Mouse (Mus musculus) heart, postnatal 36 days (tissue): ENCODE measurements around the gene Cdh3. TPM values are rescaled to one million over a fixed set of nuclear protein-coding genes. Genes with fewer than 3 reads are reported as not detected.

ENCODE experiments used
- DNase-seq, 2 experiments: peaks; one replicate each; pipeline ENCODE4 v3.0.0; 2021 to 2022
- intact Hi-C: fragments of 180-260 bp; cut with DNase I; formaldehyde crosslinking; loops from one replicate; pipeline ENCODE4 v1.15.1; 2025
- total RNA-seq, 2 experiments: library from RNA; stranded (reverse); gene quantifications; 2 replicates each; pipeline ENCODE4 v1.2.3; 2021

Gene Cdh3
- 1 to 10 TPM in 1 of 2 experiments, under 1 TPM in 1; 0.81 to 1.2 TPM for total RNA-seq

DNA sequence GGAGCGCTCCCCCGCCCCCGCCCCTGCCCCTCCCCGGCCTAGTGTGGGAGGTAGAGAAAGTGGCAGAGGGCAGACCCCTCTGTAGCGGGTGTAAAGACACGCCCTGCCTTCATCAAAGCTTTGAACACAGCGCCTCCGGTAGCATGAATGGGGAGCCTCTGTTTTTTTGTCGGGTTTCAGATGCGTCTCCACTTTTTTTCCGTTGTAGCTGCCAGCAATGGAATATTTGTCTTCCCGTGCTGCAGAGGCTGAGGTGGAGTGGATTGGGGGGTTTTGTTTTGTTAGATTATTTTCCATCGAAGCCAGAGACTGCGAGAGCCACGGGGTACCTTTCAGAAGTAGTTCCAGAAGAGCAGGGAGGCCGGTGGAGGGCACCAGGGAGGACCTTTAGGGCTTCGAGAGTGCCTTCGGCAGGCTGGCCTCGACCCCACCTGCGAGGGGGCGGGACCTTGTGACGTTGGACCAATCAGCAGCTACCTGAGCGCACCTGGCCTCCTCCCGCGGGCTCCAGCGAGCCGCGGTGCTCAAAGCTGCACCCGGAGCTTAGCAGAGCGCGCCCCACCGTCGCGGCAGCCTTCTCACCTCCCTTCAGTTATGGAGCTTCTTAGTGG is at the start of gene Cdh3:
Gene Cdh3 (plus strand): TSS at position 527 of the 611 bp plus-strand sequence.
- peak in 1 of 2 experiments; percentile 22 for DNase-seq
- intact Hi-C loops: no loop called here

DNA sequence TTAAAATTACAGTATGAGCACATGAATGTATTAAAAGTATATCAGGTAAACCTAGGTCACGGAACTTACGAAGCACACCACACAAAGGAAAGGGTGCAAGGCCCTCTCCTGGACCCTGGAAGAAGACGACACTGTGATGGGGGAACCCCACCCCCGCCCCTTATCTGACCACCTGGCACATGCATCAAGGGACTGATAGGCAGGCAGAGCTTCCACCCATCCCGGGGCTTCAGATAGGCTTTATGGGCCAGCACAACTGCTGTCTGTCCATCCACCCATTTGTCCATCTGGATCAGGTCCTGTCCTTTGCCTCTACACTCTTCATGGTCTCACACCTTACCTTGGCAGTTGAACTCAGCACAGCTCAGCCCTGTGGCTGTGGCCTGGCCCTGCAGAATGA is 48.6 kb upstream of the Cdh3 start:
- intact Hi-C loops: no loop called here
- DNase-seq: no peak

DNA sequence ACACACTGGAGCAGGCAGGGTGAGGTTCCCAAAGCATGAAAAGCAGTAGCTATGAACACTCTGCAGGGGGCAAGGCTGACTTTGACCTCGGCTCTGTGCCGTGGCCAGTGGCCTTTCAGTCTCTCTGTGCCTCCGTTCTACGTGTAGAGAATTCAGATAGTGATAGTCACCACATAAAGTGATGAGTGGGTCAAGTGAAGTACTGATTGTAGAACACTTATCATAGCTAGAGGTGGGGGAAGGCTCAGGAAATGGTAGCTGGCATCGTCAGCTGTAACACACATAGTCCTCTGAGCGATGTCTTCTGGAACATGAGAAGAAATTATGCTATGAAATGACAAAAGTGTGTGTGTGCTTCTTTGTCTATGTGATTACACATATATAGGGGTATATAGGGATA is 46.9 kb upstream of the Cdh3 start:
- intact Hi-C loops: no loop called here
- DNase-seq: no peak

DNA sequence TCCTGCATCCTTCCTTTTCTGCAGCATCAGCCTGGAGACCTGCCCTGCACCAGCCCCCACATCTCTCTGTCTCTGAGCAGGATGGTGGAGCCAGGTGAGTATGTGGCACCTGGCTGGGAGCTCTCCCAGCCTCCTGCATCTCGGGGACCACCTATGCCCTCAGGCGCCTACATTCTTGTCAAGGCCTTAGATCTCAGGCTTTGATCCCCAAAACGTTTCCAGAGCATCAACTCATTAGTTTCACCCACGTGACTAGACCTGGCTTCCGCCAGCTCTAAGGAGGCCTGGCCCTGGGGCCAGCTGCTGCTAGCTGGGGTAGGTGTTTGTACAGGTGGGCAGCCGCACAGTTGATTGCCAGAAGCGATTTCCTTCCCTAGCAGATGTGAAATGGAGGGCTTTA is 41.2 kb upstream of the Cdh3 start:
- DNase-seq: no peak
- intact Hi-C loops: loop anchor here (2.0 kb wide), 1 partner anchor 71 kb away; no protein-coding TSS in a partner anchor

DNA sequence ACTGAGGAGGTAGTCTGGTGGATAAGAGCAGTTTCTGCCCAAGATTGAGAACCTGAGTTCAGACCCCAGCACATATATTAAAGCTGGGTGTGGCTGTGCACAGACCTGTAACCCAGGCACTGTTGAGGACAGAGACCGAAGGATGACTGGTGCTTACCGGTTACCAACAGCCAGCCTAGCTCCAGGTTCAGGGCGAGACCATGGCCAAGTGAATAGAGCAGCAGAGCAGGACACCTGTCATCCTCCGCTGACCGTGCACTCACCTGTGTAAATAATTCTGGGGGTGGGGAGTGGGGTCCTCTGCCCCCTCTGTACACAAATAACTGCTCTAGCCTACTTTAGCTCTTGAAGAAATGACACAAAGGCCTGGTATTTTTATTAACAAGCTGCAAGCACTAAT is 36.7 kb upstream of the Cdh3 start:
- intact Hi-C loops: no loop called here
- no peak for DNase-seq

DNA sequence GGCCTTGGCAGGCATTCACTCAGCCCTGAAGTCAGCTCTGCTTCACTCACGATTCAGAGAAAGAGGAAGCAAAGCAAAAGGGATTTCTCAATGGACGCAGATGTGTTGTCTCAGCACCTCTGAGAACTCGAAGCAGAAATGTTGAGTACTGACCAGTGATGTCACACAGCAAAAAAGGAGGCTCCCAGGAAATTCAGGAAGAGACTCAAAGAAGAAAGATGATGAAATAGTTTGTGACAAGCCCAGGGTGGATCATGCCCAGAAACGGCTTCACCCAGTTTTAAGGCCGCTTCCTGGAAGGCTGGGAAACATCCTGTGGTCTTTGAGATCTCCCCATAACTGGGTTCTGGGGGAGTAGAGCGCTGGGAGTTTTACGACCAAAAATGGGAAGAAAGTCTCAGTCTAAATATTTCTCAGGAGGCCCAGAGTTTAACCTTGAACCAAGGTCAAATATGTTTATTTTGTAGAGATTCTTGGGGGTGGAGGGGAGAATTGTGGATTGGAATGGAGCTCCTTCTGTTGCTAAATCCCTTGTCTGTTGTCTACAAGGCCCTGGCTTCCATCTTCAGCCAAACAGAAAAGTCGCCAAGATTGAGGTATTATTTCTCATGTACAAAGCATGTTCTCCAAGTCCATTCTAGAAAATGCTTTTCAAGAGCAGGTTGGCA is 10.5 kb upstream of the Cdh3 start, which contains the start of gene 6030452D12Rik:
Gene 6030452D12Rik (plus strand): TSS at position 505 of the 668 bp plus-strand sequence.
- DNase-seq: peak in 1 of 2 experiments; percentile 32
- intact Hi-C loops: no loop called here

DNA sequence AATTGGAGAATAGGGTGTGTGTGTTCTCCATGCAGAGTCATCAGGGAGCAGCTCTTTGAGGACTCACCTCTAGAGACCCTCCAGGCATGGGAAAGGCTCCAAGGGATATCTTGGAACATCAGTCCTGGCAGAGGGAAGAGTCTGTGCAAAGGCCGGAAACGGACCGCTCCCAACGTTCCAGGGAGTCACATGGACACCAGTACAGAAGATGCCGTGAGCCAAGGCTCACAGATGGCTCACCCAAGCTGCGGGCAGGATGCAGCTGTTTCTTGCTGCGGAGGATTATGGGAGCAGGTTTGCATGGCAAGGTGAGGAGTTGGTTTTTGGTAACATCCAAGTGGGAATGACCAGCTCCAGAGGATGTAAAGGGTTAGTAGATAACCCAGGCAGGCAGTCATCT is 6.5 kb upstream of the Cdh3 start:
- DNase-seq: peak in 1 of 2 experiments; percentile 9

DNA sequence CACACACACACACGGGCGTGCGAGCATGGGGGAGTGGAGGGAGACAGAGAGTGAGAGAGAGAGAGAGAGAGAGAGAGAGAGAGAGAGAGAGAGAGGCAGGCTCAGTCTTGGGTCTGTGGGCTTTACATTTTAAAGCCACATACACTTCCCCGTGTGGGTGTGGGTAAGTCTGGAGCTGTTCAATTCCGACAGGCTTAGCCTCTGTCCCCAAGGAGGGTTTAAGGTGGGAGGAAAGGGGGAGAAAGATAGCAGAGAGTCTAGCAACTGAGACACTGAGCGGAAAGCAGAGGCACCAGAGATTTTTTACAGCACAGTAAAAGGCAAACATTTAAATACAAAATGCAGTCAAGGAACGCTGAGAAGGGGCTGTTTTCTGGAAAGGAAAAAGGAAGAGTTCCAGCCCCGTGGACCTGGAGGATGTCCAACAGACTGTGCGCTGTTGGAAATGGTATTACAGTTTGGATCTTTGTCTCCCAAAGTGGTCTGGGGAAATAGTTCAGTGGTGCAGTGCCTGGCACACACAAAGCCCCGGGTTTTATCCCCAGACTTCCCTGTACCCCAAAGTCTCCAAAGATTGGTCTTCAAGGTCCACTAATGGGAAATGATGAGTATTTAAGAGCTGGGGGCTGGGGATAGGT is 5.2 kb upstream of the Cdh3 start:
- DNase-seq: no peak

More for the DNA sequence above, 6.5 kb upstream of the Cdh3 start:
- intact Hi-C loops: no loop called here

DNA sequence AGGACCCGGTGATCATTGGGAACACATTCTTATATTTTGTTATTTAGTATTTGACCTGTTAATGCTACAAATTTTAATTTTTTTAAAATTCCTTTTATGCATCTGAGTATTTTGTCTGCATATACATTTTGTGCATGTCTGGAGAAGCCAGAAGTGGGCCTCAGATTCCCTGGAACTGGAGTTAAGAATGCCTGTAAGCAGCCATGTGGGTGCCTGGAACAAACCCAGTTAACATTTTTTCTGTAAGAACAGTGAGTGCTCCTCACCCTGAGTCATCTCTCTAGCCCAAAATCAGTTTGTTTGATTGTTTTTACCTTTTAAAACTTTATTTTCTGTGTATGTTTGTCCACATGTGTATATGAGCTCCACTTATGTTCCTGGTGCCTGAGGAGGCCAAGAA is 4.6 kb upstream of the Cdh3 start:
- intact Hi-C loops: no loop called here
- no peak for DNase-seq

More for the DNA sequence above, 5.2 kb upstream of the Cdh3 start:
- intact Hi-C loops: no loop called here

DNA sequence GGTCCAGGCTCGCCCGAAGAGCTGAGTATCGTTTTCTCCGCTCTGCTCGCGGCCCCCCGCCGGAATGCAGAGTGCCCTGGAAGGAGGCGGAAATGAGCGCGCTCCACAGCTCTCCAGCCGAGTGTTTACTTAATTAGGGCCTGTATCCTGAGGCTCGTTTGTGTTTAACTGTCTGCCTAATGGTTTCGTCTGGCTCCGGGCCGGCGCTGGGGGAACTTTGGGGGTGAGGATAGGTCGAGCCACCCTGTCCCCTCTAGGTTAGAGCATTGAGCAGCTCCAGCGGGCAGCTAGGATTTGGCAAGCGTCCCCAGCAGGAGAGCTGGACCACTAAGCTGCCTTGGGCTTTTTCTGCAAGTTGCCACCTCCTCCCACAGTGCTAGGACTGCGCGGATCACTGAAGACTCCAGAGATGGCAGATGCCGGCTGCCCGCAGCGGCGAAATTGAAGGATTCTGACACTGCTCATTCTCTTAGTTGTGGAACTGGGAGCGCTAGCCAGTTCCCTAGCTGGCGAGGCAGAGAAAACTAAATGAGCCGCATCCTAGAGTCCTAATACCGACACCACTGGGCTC is 2.8 kb upstream of the Cdh3 start:
- intact Hi-C loops: no loop called here
- DNase-seq: peak in 1 of 2 experiments; percentile 13

DNA sequence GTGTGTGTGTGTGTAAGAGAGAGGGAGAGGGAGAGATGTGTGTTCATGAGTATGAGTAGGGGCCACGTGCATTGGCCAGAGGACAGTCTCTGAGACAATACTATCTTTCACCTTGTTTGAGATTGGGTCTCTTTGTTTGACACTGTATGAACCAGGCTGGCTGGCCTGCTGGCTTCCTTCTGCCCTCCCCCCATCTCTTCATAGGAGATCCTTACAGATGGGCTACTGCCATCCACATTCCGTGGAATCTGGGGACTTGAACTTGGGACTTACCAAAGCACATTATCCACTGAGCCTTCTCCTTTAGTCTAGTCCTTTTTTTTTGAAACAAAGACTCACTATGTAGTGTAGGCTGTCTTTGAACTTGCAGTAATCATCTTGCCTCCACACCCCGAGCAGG is 2.2 kb upstream of the Cdh3 start:
- intact Hi-C loops: no loop called here
- DNase-seq: no peak

DNA sequence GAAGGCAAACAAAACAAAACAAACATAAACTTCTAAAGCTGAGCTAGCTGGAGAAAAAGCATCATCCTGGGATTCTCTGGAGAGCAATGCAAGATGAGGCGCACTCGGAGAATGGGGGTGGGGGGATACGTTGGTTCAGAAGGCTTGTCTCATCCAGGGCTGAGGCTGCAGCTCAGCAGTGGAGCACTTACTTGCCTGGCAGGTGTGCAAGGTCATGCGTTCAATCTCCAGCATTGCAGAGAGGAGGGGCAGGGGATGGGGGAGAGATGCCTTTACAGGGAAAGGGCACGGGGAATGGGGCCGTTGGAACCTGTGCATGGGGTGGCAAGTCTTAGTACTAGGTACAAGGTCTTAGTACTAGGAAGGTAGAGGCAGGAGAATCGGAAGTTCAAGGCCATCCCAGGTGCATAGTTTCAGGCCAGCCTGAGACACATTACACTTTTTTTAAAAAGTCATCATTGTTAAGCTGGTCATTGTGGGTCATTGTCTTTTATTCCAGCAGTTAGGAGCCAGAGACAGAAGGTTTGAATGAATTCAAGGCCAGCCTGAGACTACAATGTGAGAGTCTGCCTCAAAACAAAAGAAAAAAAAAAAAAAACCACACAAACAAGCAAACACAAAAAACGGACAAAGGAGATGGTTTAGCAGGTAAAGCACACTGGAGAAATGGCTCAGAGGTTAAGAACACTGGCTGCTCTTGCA is 1.5 kb upstream of the Cdh3 start:
- intact Hi-C loops: no loop called here
- DNase-seq: no peak

DNA sequence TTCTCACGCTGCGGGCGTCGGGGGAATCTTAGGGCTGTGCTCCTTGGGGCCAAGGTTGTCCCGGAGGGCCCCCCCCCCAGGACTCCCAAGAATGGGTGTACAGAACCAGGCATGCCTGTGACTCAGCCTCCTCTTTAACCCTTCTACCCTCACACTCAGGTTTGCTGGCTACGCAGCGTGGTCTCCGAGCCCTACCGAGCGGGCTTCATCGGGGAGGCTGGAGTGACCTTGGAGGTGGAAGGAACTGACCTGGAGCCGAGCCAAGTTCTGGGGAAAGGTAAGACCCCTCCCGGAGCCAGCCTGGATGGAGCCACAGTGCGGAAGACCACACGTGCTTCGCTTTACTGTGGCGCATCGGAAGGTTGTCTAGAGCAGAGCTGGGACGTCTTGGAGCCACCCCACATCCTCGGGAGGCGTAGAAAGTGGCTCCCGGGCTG is 392 bp downstream of the Cdh3 start:
- no peak for DNase-seq
- intact Hi-C loops: no loop called here

DNA sequence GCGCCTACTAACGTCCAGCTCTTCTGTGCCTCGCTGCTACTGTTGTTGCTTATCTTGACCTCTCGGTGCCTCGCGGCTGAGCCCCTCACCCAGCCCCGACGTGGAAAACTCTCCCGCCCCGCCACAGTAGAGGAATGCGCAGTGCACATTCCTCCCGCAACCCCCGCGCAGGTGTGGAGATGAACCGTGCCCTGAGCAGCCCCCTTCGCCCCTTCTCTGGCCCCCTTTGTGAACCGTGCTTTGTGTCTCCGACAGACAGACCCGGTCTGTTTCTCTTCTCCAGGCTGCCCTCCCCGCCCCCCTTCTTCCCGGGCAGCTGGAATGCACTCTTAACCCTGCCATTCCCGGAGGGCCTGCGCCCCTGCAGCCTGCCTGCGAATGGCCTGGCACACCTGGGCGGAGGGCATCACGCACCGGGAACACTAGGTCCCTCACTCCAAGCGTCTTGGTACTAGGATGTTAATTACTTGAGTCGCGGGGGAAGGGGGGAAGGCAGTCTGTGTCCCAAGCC is 895 bp downstream of the Cdh3 start:
- peak in 1 of 2 experiments; percentile 9 for DNase-seq
- intact Hi-C loops: no loop called here

DNA sequence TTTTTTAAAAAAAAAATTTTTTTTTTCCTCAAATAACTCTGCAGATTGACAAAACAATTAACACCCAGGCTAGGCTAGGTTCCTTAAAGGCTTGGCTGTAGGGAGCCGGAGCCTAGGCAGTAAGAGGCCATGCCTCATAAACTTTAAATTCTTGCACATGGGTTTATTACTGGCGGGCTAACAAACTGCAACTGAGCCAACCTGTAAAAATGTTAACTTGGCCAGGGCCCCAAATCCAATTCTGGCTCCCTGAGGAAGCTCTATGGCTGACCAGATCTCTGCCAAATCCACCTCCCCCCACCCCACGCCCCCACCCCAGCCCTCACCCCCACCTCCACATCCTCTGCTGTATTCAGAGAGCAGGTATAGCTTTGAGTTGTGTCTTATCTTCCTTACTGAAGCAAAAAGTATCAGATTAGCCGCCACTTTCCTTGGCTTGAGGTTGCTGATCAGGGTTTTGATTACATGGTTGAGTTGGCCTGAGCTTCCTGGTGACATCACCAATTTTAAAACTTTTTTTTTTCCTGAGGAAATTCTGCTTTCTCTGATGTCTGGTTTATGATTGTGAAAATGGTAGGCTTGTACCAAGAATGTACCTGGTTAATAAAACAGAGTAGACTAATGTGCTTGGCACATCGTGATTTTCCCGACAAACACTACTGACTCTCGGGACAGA is 1.9 kb downstream of the Cdh3 start:
- intact Hi-C loops: no loop called here
- no peak for DNase-seq

DNA sequence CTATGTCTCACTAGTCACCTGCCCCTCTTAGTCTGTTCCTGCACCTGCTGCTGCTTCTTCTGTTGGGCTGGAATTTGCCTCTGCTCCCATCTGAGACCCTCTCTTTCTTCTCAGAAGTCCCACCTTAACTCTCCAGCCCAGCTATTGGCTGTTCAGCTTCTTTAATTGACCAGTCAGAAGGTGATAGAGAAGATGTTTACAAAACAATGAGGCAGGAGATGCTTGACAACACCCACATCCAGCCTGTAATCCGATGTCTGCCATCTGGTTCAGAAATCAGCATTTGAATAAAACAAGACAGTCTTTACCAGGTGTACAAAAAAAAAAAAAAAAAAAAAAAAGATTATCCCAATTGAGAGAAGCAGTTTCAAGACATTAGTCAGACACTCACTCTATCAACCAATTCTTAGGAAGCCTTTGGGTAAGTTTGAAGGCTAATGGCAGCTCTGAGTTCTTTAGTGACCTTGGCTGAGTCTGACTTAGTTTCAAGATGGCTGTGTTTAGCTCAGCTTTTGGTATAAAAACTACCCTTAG is 5.3 kb downstream of the Cdh3 start:
- DNase-seq: no peak

DNA sequence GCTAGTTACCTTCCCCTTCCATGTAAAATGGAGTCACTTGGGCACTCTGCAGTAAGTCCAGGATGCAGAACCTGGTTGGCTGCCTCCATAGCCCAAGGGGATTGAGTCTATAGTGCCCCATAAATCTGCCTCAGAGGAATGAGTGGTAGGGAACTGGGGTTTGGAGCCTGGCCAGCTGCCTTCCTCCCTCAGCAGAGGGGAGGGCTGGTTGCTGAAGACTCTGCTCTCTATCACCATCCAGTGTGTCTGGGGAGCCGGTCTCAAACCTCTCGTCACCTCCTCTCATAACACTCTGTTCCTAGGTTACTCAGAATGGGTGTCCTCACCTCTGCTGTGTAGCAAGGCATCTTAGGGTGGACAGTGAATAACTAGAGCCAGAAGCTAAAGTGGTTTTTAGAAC is 5.9 kb downstream of the Cdh3 start:
- intact Hi-C loops: loop anchor here (5.0 kb wide), 1 partner anchor 79 kb away; no protein-coding TSS in a partner anchor
- no peak for DNase-seq

More for the DNA sequence above, 5.3 kb downstream of the Cdh3 start:
- intact Hi-C loops: loop anchor here (5.0 kb wide), 1 partner anchor 79 kb away; no protein-coding TSS in a partner anchor

DNA sequence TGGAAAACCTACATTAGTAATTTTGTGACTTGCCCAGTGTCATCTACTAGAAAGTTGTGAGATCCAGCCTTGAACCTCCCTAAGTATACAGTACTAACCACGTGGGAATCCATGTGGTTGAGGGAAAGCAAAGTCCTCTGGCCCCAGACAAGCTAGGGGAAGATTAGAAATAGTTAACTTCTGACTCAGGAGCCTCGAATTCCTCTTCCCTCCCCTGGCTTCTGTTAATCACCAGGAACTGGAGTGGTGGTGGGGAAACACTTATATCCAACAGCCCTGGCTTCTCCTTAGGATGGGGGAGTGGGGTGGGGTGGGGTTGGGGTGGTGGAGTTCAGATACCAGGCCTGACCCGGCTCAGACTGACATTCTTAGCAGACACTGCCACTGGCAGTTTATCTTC is 8.1 kb downstream of the Cdh3 start:
- DNase-seq: no peak
- intact Hi-C loops: loop anchor here (5.0 kb wide), 1 partner anchor 81 kb away; no protein-coding TSS in a partner anchor

DNA sequence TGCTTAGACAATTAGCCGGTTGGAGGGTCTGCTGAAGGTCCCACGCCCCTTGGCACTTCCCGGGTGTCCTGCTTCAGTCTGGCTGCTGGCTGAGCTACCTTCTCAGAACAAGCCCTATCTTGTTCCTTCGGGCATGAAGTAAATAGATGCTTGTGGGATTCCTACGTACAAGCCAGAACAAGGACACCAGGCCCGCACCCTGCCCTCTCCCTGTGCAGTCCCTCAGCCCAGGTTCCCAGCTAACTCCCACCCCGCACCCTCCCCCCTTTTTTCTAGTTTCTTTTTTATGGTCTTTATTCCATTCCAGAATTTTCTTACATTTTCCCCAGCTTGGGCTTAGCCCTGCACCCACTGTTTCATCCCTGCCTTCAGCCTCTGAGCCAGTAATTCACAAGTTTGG is 9.9 kb downstream of the Cdh3 start:
- intact Hi-C loops: no loop called here
- no peak for DNase-seq

DNA sequence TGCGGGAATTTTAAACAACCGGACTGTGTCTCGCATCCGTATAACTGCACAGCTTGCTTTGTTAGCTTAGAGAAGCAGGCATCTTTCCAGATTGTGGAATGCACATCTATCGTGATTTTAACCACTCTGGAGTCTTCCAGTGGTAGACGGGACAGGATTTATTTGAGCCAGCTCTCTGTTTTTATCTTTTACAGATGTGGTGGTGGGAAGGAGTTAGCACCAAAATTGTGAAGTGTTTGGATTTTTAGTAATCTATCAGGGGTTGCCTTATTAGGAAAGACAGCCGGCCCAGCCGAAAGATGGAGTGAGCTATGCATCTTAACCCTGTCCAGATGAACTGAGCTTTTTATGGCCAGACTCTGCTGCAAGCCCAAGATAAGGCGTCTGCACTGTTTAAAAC is 11.2 kb downstream of the Cdh3 start:
- DNase-seq: no peak
- intact Hi-C loops: no loop called here
